Mouse (Mus musculus) intestine, embryonic 14.5 days (tissue): ENCODE measurements around the gene Defa32. TPM values are rescaled to one million over a fixed set of nuclear protein-coding genes. Genes with fewer than 3 reads are reported as not detected.
"Not testable (repeated sequence)": the region's sequence is repeated elsewhere in the genome, so short reads cannot be mapped to it uniquely, and the experiment has no call there.

Source experiments
- ATAC-seq: fragments of 200-750 bp; cut with Nextera tagmentation; replicated peaks from 2 replicates; pipeline ENCODE4 v1.8.0; 2017; ENCODE audit warnings: low read depth, moderate number of reproducible peaks, moderate TSS enrichment, moderate library complexity; ENCODE audit not compliant: low FRiP score, low TSS enrichment
- DNase-seq: peaks from one replicate; pipeline ENCODE4 v3.0.0-alpha.2; 2018; ENCODE audit warnings: low spot score
- H3K27ac ChIP-seq: fragments of 300-500 bp; sonication (generic); 2 replicates; pipeline ENCODE4 v1.5.1; 2014; ENCODE audit warnings: low read depth, mild to moderate bottlenecking, control low read depth
- H3K27me3 ChIP-seq: fragments of 300-500 bp; sonication (generic); replicated peaks from 2 replicates; pipeline ENCODE4 v1.6.1; 2014; ENCODE audit warnings: low read length, control low read depth; ENCODE audit not compliant: control insufficient read depth, insufficient read depth
- H3K36me3 ChIP-seq: fragments of 300-500 bp; sonication (generic); 2 replicates; pipeline ENCODE4 v1.6.1; 2014; ENCODE audit warnings: low read length, control low read depth; ENCODE audit not compliant: control insufficient read depth, insufficient read depth
- H3K4me1 ChIP-seq: fragments of 300-500 bp; sonication (generic); replicated peaks from 2 replicates; pipeline ENCODE4 v1.6.1; 2014; ENCODE audit warnings: low read length, control low read depth, mixed read lengths; ENCODE audit not compliant: control insufficient read depth, insufficient read depth
- H3K4me2 ChIP-seq: fragments of 300-500 bp; sonication (generic); 2 replicates; pipeline ENCODE4 v1.6.1; 2014; ENCODE audit warnings: low read length
- H3K4me3 ChIP-seq: fragments of 300-500 bp; sonication (generic); 2 replicates; pipeline ENCODE4 v1.5.1; 2014; ENCODE audit warnings: low read depth, low read length, control low read depth, mixed read lengths
- H3K9ac ChIP-seq: fragments of 300-500 bp; sonication (generic); 2 replicates; pipeline ENCODE4 v1.6.1; 2014; ENCODE audit warnings: mild to moderate bottlenecking, low read length
- H3K9me3 ChIP-seq: fragments of 300-500 bp; sonication (generic); 2 replicates; pipeline ENCODE4 v1.6.1; 2016; ENCODE audit warnings: low read length, control low read depth; ENCODE audit not compliant: control insufficient read depth
- WGBS: fragments of 180-500 bp; shearing (Covaris S2); extraction: QIAGEN DNeasy Blood & Tissue Kit; methylation state at CpG from one replicate; pipeline ENCODE4 v1.1.7; 2014; 5-methylcytosine and 5-hydroxymethylcytosine counted together
- polyA plus RNA-seq: library from polyadenylated mRNA; unstranded; fragments of >200 nt; fragmentation: Nextera tagmentation; extraction: Ambion mirVana; gene quantifications from 2 replicates; pipeline ENCODE4 v1.2.1, GENCODE M21; 2014

Gene Defa32
- polyA plus RNA-seq, result not detected in 2 replicates

DNA sequence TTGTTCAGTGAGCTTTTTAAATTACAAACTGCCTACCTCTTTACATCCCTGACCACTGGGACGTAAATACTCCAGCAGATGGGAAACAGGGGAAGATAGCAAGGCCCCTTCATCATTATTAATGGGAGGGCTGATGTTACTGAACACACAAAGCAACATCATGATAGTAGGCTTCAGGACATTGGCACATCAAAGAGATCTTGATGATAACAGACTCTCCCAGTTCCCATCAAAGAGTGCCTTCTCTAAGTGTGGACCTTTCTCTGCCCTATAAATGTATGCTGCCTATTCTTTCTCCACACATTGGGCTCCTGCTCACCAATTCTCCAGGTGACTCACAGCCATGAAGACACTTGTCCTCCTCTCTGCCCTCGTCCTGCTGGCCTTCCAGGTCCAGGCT is at the start of gene Defa32:
TSS of gene Defa32 (plus strand) at position 301 of the 400 bp plus-strand sequence.
- not testable (repeated sequence) for H3K9me3 ChIP-seq, H3K9ac ChIP-seq, H3K4me2 ChIP-seq, H3K27ac ChIP-seq, H3K4me1 ChIP-seq, DNase-seq, H3K36me3 ChIP-seq, H3K27me3 ChIP-seq, ATAC-seq, H3K4me3 ChIP-seq
- no CpG with 5 or more reads among the region's 2 CpGs for WGBS

DNA sequence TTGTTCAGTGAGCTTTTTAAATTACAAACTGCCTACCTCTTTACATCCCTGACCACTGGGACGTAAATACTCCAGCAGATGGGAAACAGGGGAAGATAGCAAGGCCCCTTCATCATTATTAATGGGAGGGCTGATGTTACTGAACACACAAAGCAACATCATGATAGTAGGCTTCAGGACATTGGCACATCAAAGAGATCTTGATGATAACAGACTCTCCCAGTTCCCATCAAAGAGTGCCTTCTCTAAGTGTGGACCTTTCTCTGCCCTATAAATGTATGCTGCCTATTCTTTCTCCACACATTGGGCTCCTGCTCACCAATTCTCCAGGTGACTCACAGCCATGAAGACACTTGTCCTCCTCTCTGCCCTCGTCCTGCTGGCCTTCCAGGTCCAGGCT is 19.9 kb upstream of the Defa32 start, which contains the start of gene Defa20:
TSS of gene Defa20 (plus strand) at position 301 of the 400 bp plus-strand sequence.
- not testable (repeated sequence) for H3K27ac ChIP-seq, H3K4me1 ChIP-seq, H3K9me3 ChIP-seq, H3K4me3 ChIP-seq, H3K9ac ChIP-seq, H3K36me3 ChIP-seq, ATAC-seq, H3K27me3 ChIP-seq, DNase-seq, H3K4me2 ChIP-seq
- WGBS, result no CpG with 5 or more reads among the region's 2 CpGs

DNA sequence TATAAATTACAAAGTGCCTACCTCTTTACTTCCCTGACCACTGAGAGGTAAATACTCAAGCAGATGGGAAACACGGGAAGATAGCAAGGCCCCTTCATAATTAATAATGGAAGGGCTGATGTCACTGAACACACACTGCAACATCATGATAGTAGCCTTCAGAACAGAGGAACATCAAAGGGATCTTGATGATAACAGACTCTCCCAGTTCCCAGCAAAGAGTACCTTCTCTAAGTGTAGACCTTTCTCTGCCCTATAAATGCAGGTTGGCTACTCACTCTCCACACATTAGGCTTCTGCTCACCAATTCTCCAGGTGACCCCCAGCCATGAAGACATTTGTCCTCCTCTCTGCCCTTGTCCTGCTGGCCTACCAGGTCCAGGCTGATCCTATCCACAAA is 36.3 kb downstream of the Defa32 start, which contains the start of gene Defa37:
TSS of gene Defa37 (plus strand) at position 301 of the 400 bp plus-strand sequence.
- ATAC-seq, H3K27ac ChIP-seq: not testable (repeated sequence)
- WGBS, result no CpG with 5 or more reads among the region's 1 CpGs

More for the DNA sequence above, 36.3 kb downstream of the Defa32 start, which contains the start of gene Defa37:
- DNase-seq, H3K9me3 ChIP-seq, H3K4me3 ChIP-seq, H3K27me3 ChIP-seq, H3K36me3 ChIP-seq, H3K4me2 ChIP-seq, H3K9ac ChIP-seq, H3K4me1 ChIP-seq: not testable (repeated sequence)

Other genes starting within 250 kb of the Defa32 start
- not detected in 2 replicates for gene Defa27, start 213.5 kb upstream of the Defa32 start, polyA plus RNA-seq
- not detected in 2 replicates for gene Defa29, start 202.0 kb upstream of the Defa32 start, polyA plus RNA-seq
- not detected in 2 replicates for gene Defa2, start 150.5 kb upstream of the Defa32 start, polyA plus RNA-seq
- gene Defa33, start 137.2 kb upstream of the Defa32 start, polyA plus RNA-seq, result not detected in 2 replicates
- not detected in 2 replicates for gene Defa36, start 101.6 kb upstream of the Defa32 start, polyA plus RNA-seq
- 1.5 TPM in 1 of 2 replicates, not detected in the other for gene Gm7849, start 72.5 kb upstream of the Defa32 start, polyA plus RNA-seq
- gene Defa20, start 19.8 kb upstream of the Defa32 start, polyA plus RNA-seq, result not detected in 2 replicates
- gene Defa37, start 36.4 kb downstream of the Defa32 start, polyA plus RNA-seq, result not detected in 2 replicates
- gene Defa28, start 54.0 kb downstream of the Defa32 start, polyA plus RNA-seq, result not detected in 2 replicates
- 4.5 TPM in 1 of 2 replicates, not detected in the other for gene Gm7861, start 65.5 kb downstream of the Defa32 start, polyA plus RNA-seq
- gene Defa26, start 89.2 kb downstream of the Defa32 start, polyA plus RNA-seq, result not detected in 2 replicates
- 6.9 and 13.5 TPM in 2 replicates for gene Defa17, start 126.7 kb downstream of the Defa32 start, polyA plus RNA-seq
- not detected in 2 replicates for gene Defa34, start 136.8 kb downstream of the Defa32 start, polyA plus RNA-seq
- gene AY761184, start 174.6 kb downstream of the Defa32 start, polyA plus RNA-seq, result not detected in 2 replicates
- 17.4 and 19.0 TPM in 2 replicates for gene Defa24, start 205.5 kb downstream of the Defa32 start, polyA plus RNA-seq